Mouse (Mus musculus): ENCODE measurements at regions not wholly inside any gene's neighbourhood (a gene's known extent, or its start where the extent isn't known, plus 50 kb on each side); places are given as distances from the start of the nearest gene placed in this dataset.
A peak's percentile ranks its signal among the peaks of the same experiment; 100 is the strongest.
"Not testable (repeated sequence)": the region's sequence is repeated elsewhere in the genome, so short reads cannot be mapped to it uniquely, and the experiment has no call there.

GRCm38 (mm10) chrX:162359767-162360545 is 200.4 kb upstream of the Nhs start:
- 61% methylated on average over 9 of the region's 9 CpGs for WGBS

GRCm38 (mm10) chrX:162348341-162348740 is 188.8 kb upstream of the Nhs start:
- Histone ChIP-seq H3K4me3 (no peak overlapping the region), H3K9me3 (no peaks in the 10 kb centered on the region), H3K27me3 (ENCODE audit: insufficient read depth, poor library complexity, severe bottlenecking) (peaks cover 64% of the 10 kb centered on the region), H3K36me3 (no peaks in the 10 kb centered on the region), H3K27ac (no peak overlapping the region), H3K4me1 (replicated peaks) (no peaks in the 10 kb centered on the region)
- WGBS, result 59% methylated on average over 4 of the region's 4 CpGs
- DNase-seq (ENCODE audit: low spot score), result no peak

More at GRCm38 (mm10) chrX:162359767-162360545, 200.4 kb upstream of the Nhs start:
- Histone ChIP-seq H3K36me3 (no peaks in the 10 kb centered on the region), H3K4me1 (replicated peaks) (no peaks in the 10 kb centered on the region), H3K9me3 (no peaks in the 10 kb centered on the region), H3K27me3 (ENCODE audit: insufficient read depth, poor library complexity, severe bottlenecking) (peaks cover 69% of the 10 kb centered on the region), H3K27ac (no peak overlapping the region), H3K4me3 (no peak overlapping the region)
- peak; percentile 7 for DNase-seq (ENCODE audit: low spot score)

GRCm38 (mm10) chrX:162347886-162348285 is 188.4 kb upstream of the Nhs start:
- 66% methylated on average over 2 of the region's 2 CpGs for WGBS

GRCm38 (mm10) chrX:162345497-162346143 is 186.1 kb upstream of the Nhs start:
- Histone ChIP-seq H3K4me3 (no peak overlapping the region), H3K27ac (no peak overlapping the region), H3K27me3 (ENCODE audit: insufficient read depth, poor library complexity, severe bottlenecking) (peaks cover 52% of the 10 kb centered on the region), H3K36me3 (no peaks in the 10 kb centered on the region), H3K4me1 (replicated peaks) (no peaks in the 10 kb centered on the region), H3K9me3 (no peaks in the 10 kb centered on the region)
- no peak for DNase-seq (ENCODE audit: low spot score)
- WGBS, result 75% methylated on average over 3 of the region's 3 CpGs

More at GRCm38 (mm10) chrX:162347886-162348285, 188.4 kb upstream of the Nhs start:
- Histone ChIP-seq H3K36me3 (no peaks in the 10 kb centered on the region), H3K4me3 (no peak overlapping the region), H3K9me3 (no peaks in the 10 kb centered on the region), H3K27me3 (ENCODE audit: insufficient read depth, poor library complexity, severe bottlenecking) (peaks cover 60% of the 10 kb centered on the region), H3K4me1 (replicated peaks) (no peaks in the 10 kb centered on the region), H3K27ac (no peak overlapping the region)
- no peak for DNase-seq (ENCODE audit: low spot score)

- H3K4me1 ChIP-seq (replicated peaks), result no peaks in the 10 kb centered on the region
- H3K9me3 ChIP-seq, result no peaks in the 10 kb centered on the region
- H3K36me3 ChIP-seq, result no peaks in the 10 kb centered on the region
- WGBS, result 86% methylated on average over 5 of the region's 5 CpGs
- DNase-seq (ENCODE audit: low spot score), result no peak
- no peaks in the 10 kb centered on the region for H3K27me3 ChIP-seq (ENCODE audit: insufficient read depth, poor library complexity, severe bottlenecking)
- H3K27ac ChIP-seq, result no peak overlapping the region
- no peak overlapping the region for H3K4me3 ChIP-seq
Measured at GRCm38 (mm10) chrX:162332121-162332520, 172.6 kb upstream of the Nhs start.

- WGBS, result 70% methylated on average over 2 of the region's 2 CpGs
- H3K36me3 ChIP-seq, result no peaks in the 10 kb centered on the region
- H3K27me3 ChIP-seq (ENCODE audit: insufficient read depth, poor library complexity, severe bottlenecking), result no peaks in the 10 kb centered on the region; the same call in 1 of the 2 replicates
- H3K9me3 ChIP-seq, result no peaks in the 10 kb centered on the region
- no peak overlapping the region for H3K27ac ChIP-seq
- H3K4me1 ChIP-seq (replicated peaks), result no peaks in the 10 kb centered on the region
- no peak overlapping the region for H3K4me3 ChIP-seq
- no peak for DNase-seq (ENCODE audit: low spot score)
Measured at GRCm38 (mm10) chrX:162307646-162308045, 148.1 kb upstream of the Nhs start.

- H3K4me1 ChIP-seq (replicated peaks), result no peaks in the 10 kb centered on the region
- no peaks in the 10 kb centered on the region for H3K9me3 ChIP-seq
- H3K36me3 ChIP-seq, result no peaks in the 10 kb centered on the region
- no peaks in the 10 kb centered on the region; the same call in 1 of the 2 replicates for H3K27me3 ChIP-seq (ENCODE audit: insufficient read depth, poor library complexity, severe bottlenecking)
- H3K4me3 ChIP-seq, result no peak overlapping the region
- no peak for DNase-seq (ENCODE audit: low spot score)
- H3K27ac ChIP-seq, result no peak overlapping the region
Measured at GRCm38 (mm10) chrX:162304145-162304544, 144.6 kb upstream of the Nhs start.

- Histone ChIP-seq H3K27me3 (ENCODE audit: insufficient read depth, poor library complexity, severe bottlenecking) (peaks cover 4% of the 10 kb centered on the region; the same call in 1 of the 2 replicates), H3K4me1 (replicated peaks) (no peaks in the 10 kb centered on the region), H3K27ac (no peak overlapping the region), H3K9me3 (no peaks in the 10 kb centered on the region), H3K36me3 (no peaks in the 10 kb centered on the region), H3K4me3 (no peak overlapping the region)
- DNase-seq (ENCODE audit: low spot score), result no peak
Measured at GRCm38 (mm10) chrX:162302788-162303187, 143.3 kb upstream of the Nhs start.

- H3K4me1 ChIP-seq (replicated peaks), result no peaks in the 10 kb centered on the region
- no peak overlapping the region for H3K27ac ChIP-seq
- 96% methylated on average over 1 of the region's 1 CpGs for WGBS
- H3K36me3 ChIP-seq, result no peaks in the 10 kb centered on the region
- H3K9me3 ChIP-seq, result no peaks in the 10 kb centered on the region
- peaks cover 21% of the 10 kb centered on the region for H3K27me3 ChIP-seq (ENCODE audit: insufficient read depth, poor library complexity, severe bottlenecking)
- no peak for DNase-seq (ENCODE audit: low spot score)
- no peak overlapping the region for H3K4me3 ChIP-seq
Measured at GRCm38 (mm10) chrX:162291234-162291633, 131.7 kb upstream of the Nhs start.

- peaks cover 33% of the 10 kb centered on the region for H3K27me3 ChIP-seq (ENCODE audit: insufficient read depth, poor library complexity, severe bottlenecking)
- not testable (repeated sequence) for H3K4me3 ChIP-seq
Measured at GRCm38 (mm10) chrX:162286155-162286554, 126.6 kb upstream of the Nhs start.

GRCm38 (mm10) chrX:162284252-162284651 is 124.7 kb upstream of the Nhs start:
- no peaks in the 10 kb centered on the region for H3K4me1 ChIP-seq (replicated peaks)
- DNase-seq (ENCODE audit: low spot score), result no peak
- no peaks in the 10 kb centered on the region for H3K9me3 ChIP-seq
- H3K4me3 ChIP-seq, result no peak overlapping the region
- H3K36me3 ChIP-seq, result no peaks in the 10 kb centered on the region
- 80% methylated on average over 3 of the region's 3 CpGs for WGBS
- peaks cover 23% of the 10 kb centered on the region for H3K27me3 ChIP-seq (ENCODE audit: insufficient read depth, poor library complexity, severe bottlenecking)
- no peak overlapping the region for H3K27ac ChIP-seq

More at GRCm38 (mm10) chrX:162286155-162286554, 126.6 kb upstream of the Nhs start:
- not testable (repeated sequence) for H3K4me1 ChIP-seq (replicated peaks); DNase-seq (ENCODE audit: low spot score); H3K27ac ChIP-seq; H3K36me3 ChIP-seq; H3K9me3 ChIP-seq

- H3K4me1 ChIP-seq (replicated peaks), result no peaks in the 10 kb centered on the region
- no peak overlapping the region for H3K27ac ChIP-seq
- 98% methylated on average over 3 of the region's 3 CpGs for WGBS
- no peak for DNase-seq (ENCODE audit: low spot score)
- no peaks in the 10 kb centered on the region for H3K36me3 ChIP-seq
- no peak overlapping the region for H3K4me3 ChIP-seq
- peaks cover 19% of the 10 kb centered on the region for H3K27me3 ChIP-seq (ENCODE audit: insufficient read depth, poor library complexity, severe bottlenecking)
- H3K9me3 ChIP-seq, result no peaks in the 10 kb centered on the region
Measured at GRCm38 (mm10) chrX:162282690-162283089, 123.2 kb upstream of the Nhs start.

Measured in hindbrain, embryonic 10.5 days (tissue).